Mouse (Mus musculus): Measurements from ENCODE around the gene Upp2. TPM values are rescaled to one million over a fixed set of nuclear protein-coding genes. Genes with fewer than 3 reads are reported as not detected.

Gene Upp2
- 13.8 and 17.9 TPM in 2 replicates for total RNA-seq (2021)
- long read RNA-seq, transcript Upp2-203 (7 exons, 1,632 nt) = major isoform, 98 of 129 reads
- long read RNA-seq, partial matches to known transcripts = 15 of 129 reads
- long read RNA-seq, other reads (novel, unspliced or antisense) = 13 of 129 reads

- DNase-seq = peak; percentile 89
These were observed at the start of gene Upp2, which contains the start of gene Acvr1 for GRCm38 (mm10) chr2:58567066-58567810. TSS of gene Upp2 (plus strand) at chr2:58567298. TSS of gene Acvr1 (minus strand) at chr2:58567157.

GRCm38 (mm10) chr2:58518517-58518916, 48.6 kb upstream of the Upp2 start:
- no peak for DNase-seq

- no peak for DNase-seq
These were observed 46.4 kb upstream of the Upp2 start for GRCm38 (mm10) chr2:58520727-58521126.

GRCm38 (mm10) chr2:58521621-58522020, 45.5 kb upstream of the Upp2 start:
- DNase-seq = peak; percentile 25

- no peak for DNase-seq
These were observed 44.0 kb upstream of the Upp2 start for GRCm38 (mm10) chr2:58523097-58523496.

- DNase-seq = no peak
These were observed 43.2 kb upstream of the Upp2 start for GRCm38 (mm10) chr2:58523894-58524293.

GRCm38 (mm10) chr2:58524356-58524755, 42.7 kb upstream of the Upp2 start:
- no peak for DNase-seq

GRCm38 (mm10) chr2:58527786-58528185, 39.3 kb upstream of the Upp2 start:
- DNase-seq = no peak

GRCm38 (mm10) chr2:58529384-58529783, 37.7 kb upstream of the Upp2 start:
- DNase-seq = no peak

GRCm38 (mm10) chr2:58529860-58530440, 37.1 kb upstream of the Upp2 start:
- peak; percentile 47 for DNase-seq

GRCm38 (mm10) chr2:58530521-58530920, 36.6 kb upstream of the Upp2 start:
- DNase-seq = no peak

GRCm38 (mm10) chr2:58532260-58532850, 34.7 kb upstream of the Upp2 start:
- peak; percentile 70 for DNase-seq

GRCm38 (mm10) chr2:58533521-58534001, 33.5 kb upstream of the Upp2 start:
- DNase-seq = peak; percentile 29

GRCm38 (mm10) chr2:58534379-58534778, 32.7 kb upstream of the Upp2 start:
- DNase-seq = no peak

- no peak for DNase-seq
These were observed 31.9 kb upstream of the Upp2 start for GRCm38 (mm10) chr2:58535233-58535632.

GRCm38 (mm10) chr2:58536796-58537195, 30.3 kb upstream of the Upp2 start:
- no peak for DNase-seq

- no peak for DNase-seq
These were observed 28.9 kb upstream of the Upp2 start for GRCm38 (mm10) chr2:58538196-58538595.

- no peak for DNase-seq
These were observed 23.8 kb upstream of the Upp2 start for GRCm38 (mm10) chr2:58543252-58543651.

GRCm38 (mm10) chr2:58544368-58544767, 22.7 kb upstream of the Upp2 start:
- DNase-seq = no peak

- DNase-seq = no peak
These were observed 20.8 kb upstream of the Upp2 start for GRCm38 (mm10) chr2:58546264-58546663.

GRCm38 (mm10) chr2:58548943-58549342, 18.2 kb upstream of the Upp2 start:
- DNase-seq = no peak

GRCm38 (mm10) chr2:58549960-58550359, 17.1 kb upstream of the Upp2 start:
- no peak for DNase-seq

GRCm38 (mm10) chr2:58550488-58550887, 16.6 kb upstream of the Upp2 start:
- no peak for DNase-seq

Measured in adrenal gland, postnatal 25 days (tissue).